ENCODE assay signal across 7 mouse cellular contexts in genomic region chr9:66135967-66136366, GRCm38 (mm10). TPM values are rescaled to one million over a fixed set of nuclear protein-coding genes. Genes with fewer than 3 reads are reported as not detected.
A peak's percentile ranks its signal among the peaks of the same experiment; 100 is the strongest.
DNase-seq lines count a peak whose midpoint lies in the region; TF ChIP-seq lines count a peak whose summit lies in the region.

No protein-coding gene starts in this region.

- H3K4me1 ChIP-seq in CH12.LX (ENCODE audit: control insufficient read depth in 1 of 2, insufficient read depth in 2 of 2), result peaks cover 3 to 30% of the 10 kb centered on the region in 2 experiments; a peak in 3 of 4 replicates

- TF ChIP-seq CTCF in CH12.LX (conservative IDR thresholded peaks at IDR 0.05 in 1 of 2, IDR thresholded peaks at IDR 0.05 in 1 of 2; ENCODE audit: low read depth in 2 of 2, low read length in 2 of 2), result peak; percentile 58 to 61

- dilution Hi-C loops in CH12.LX (cut with MboI; ENCODE audit: extremely low pct_ligation_motif_present, extremely low pct_unique_long_range_greater_than_20kb, low sequenced_read_pairs), result no loop called here

- TF ChIP-seq POLR2A in CH12.LX (IDR thresholded peaks at IDR 0.05; ENCODE audit: low read depth, low read length), result no peak

- peak; percentile 22 to 46 for DNase-seq in kidney, postnatal 4 days
- no peak for DNase-seq in kidney, adult 11 months
- DNase-seq in CH12.LX (ENCODE audit: extremely low read depth), result peak; percentile 47
- peak; percentile 16 for DNase-seq in adipocyte (ENCODE audit: low spot score)
- peak; percentile 39 to 41 for DNase-seq in natural killer cell, adult 2 months (ENCODE audit: low spot score in 2 of 2)
- no peak for DNase-seq in urinary bladder, adult 18-20 months (ENCODE audit: low spot score in 2 of 2)
- DNase-seq in gastrocnemius, postnatal 10 days, result no peak

- in situ Hi-C loops in CH12.LX (cut with MboI; ENCODE audit: low pct_ligation_motif_present, low pct_unique_long_range_greater_than_20kb, low sequenced_read_pairs), result loop anchor here (25.0 kb wide), 2 partner anchors 376 to 651 kb away; partner anchors contain the start of genes Aph1b, Fbxl22 and Gm10647

- H3K79me2 ChIP-seq in CH12.LX (replicated peaks; ENCODE audit: control insufficient read depth, extremely low read depth, insufficient read depth, poor library complexity, severe bottlenecking), result peaks cover 8% of the 10 kb centered on the region; the same call in 1 of the 2 replicates

- no peak for TF ChIP-seq EP300 in CH12.LX (IDR thresholded peaks at IDR 0.05; ENCODE audit: low read length)

- no peaks in the 10 kb centered on the region for H3K27me3 ChIP-seq in CH12.LX (replicated peaks)

- peaks cover 3% of the 10 kb centered on the region for H3K9me3 ChIP-seq in CH12.LX (replicated peaks; ENCODE audit: low read length)

- no peak overlapping the region for H3K4me3 ChIP-seq in CH12.LX (replicated peaks in 1 of 3; ENCODE audit: low read depth in 2 of 3, low read length in 2 of 3, poor library complexity in 1 of 3)

- TF ChIP-seq RAD21 in CH12.LX (IDR thresholded peaks at IDR 0.05; ENCODE audit: low read depth, low read length), result no peak; the same call in 1 of the 2 replicates

- H3K9ac ChIP-seq in CH12.LX (ENCODE audit: insufficient read depth, low read depth), result no peak overlapping the region

- peaks cover 64 to 88% of the 10 kb centered on the region in 2 experiments for H3K36me3 ChIP-seq in CH12.LX (replicated peaks in 1 of 2; ENCODE audit: control insufficient read depth in 1 of 2, insufficient read depth in 1 of 2, low read length in 1 of 2)

- H3K27ac ChIP-seq in CH12.LX (ENCODE audit: insufficient read depth, low read depth), result no peak overlapping the region

- H3K4me2 ChIP-seq in CH12.LX (ENCODE audit: insufficient read depth, low read depth, poor library complexity, severe bottlenecking), result no peak overlapping the region

TF ChIP-seq in CH12.LX, 34 proteins besides CTCF, POLR2A, EP300 and RAD21:
- no peak for TF ChIP-seq MAX (IDR thresholded peaks at IDR 0.05; ENCODE audit: low read length)
- no peak for TF ChIP-seq USF2 (conservative IDR thresholded peaks at IDR 0.05; ENCODE audit: low read depth, low read length)
- TF ChIP-seq CHD2 (IDR thresholded peaks at IDR 0.05; ENCODE audit: low read length), result no peak
- TF ChIP-seq SIN3A (IDR thresholded peaks at IDR 0.05; ENCODE audit: low read length), result no peak
- peak; percentile 16; the same call in 1 of the 2 replicates for TF ChIP-seq SMC3 (IDR thresholded peaks at IDR 0.05; ENCODE audit: low read depth, low read length)
- peak; percentile 71 for TF ChIP-seq BHLHE40 (IDR thresholded peaks at IDR 0.05; ENCODE audit: low read depth, low read length)

RNA-seq across cellular contexts. Expression of gene Ciao2a, which starts 9.6 kb away (rescaled TPM):
- 144 and 180 TPM in 2 replicates for total RNA-seq in CH12.LX (2012; rRNA removed)
- 359 and 411 TPM in 2 replicates for total RNA-seq in CH12.LX (2014; rRNA removed)
- polyA plus RNA-seq in CH12.LX (2012; ENCODE audit: insufficient read length, low read depth), result 197 and 246 TPM in 2 replicates
- total RNA-seq in gastrocnemius, postnatal 10 days (2021), result 10 to 100 TPM; 39.6 to 46.0 TPM

RNA-seq across cellular contexts. Expression of gene Snx1, which starts 9.6 kb away (rescaled TPM):
- total RNA-seq in CH12.LX (2012; rRNA removed), result 86.4 and 91.4 TPM in 2 replicates
- 170 and 186 TPM in 2 replicates for total RNA-seq in CH12.LX (2014; rRNA removed)
- polyA plus RNA-seq in CH12.LX (2012; ENCODE audit: insufficient read length, low read depth), result 110 and 114 TPM in 2 replicates
- total RNA-seq in gastrocnemius, postnatal 10 days (2021), result 10 to 100 TPM; 36.4 to 42.5 TPM

RNA-seq across cellular contexts. Expression of gene Dapk2, which starts 22.1 kb away (rescaled TPM):
- total RNA-seq in CH12.LX (2012; rRNA removed), result 28.4 and 39.0 TPM in 2 replicates
- 60.3 and 62.4 TPM in 2 replicates for total RNA-seq in CH12.LX (2014; rRNA removed)
- polyA plus RNA-seq in CH12.LX (2012; ENCODE audit: insufficient read length, low read depth), result 25.2 and 26.7 TPM in 2 replicates
- 10 to 100 TPM; 15.5 to 19.1 TPM for total RNA-seq in gastrocnemius, postnatal 10 days (2021)

Comparison
In these comparisons a context has a peak if more than half of its experiments do, and no peak if none do; other contexts are left out.
1. DNase-seq: peak in kidney, postnatal 4 days (2 of 2), CH12.LX (single experiment), adipocyte (single experiment) and natural killer cell, adult 2 months (2 of 2); none in kidney, adult 11 months (single experiment), urinary bladder, adult 18-20 months (0 of 2) and gastrocnemius, postnatal 10 days (single experiment).